Mouse (Mus musculus): ENCODE results near the gene Gzma.

The Gzma gene

GRCm38 (mm10) chr13:113100879-113101278, at the start of gene Gzma:
Gene Gzma, minus strand, starts transcription at chr13:113100981.
- DNase-seq (ENCODE audit: low spot score), result no peak

- no peak for DNase-seq (ENCODE audit: low spot score)
Measured at GRCm38 (mm10) chr13:113139597-113139996, 38.8 kb upstream of the Gzma start.

GRCm38 (mm10) chr13:113129974-113130373, 29.2 kb upstream of the Gzma start:
- no peak for DNase-seq (ENCODE audit: low spot score)

- DNase-seq (ENCODE audit: low spot score), result no peak
Measured at GRCm38 (mm10) chr13:113121326-113121725, 20.5 kb upstream of the Gzma start.

GRCm38 (mm10) chr13:113120324-113121237, 19.8 kb upstream of the Gzma start:
- DNase-seq (ENCODE audit: low spot score), result no peak

- no peak for DNase-seq (ENCODE audit: low spot score)
Measured at GRCm38 (mm10) chr13:113118977-113119376, 18.2 kb upstream of the Gzma start.

- no peak for DNase-seq (ENCODE audit: low spot score)
Measured at GRCm38 (mm10) chr13:113104759-113105158, 4.0 kb upstream of the Gzma start.

GRCm38 (mm10) chr13:113101804-113102203, 1.0 kb upstream of the Gzma start:
- DNase-seq (ENCODE audit: low spot score), result no peak

GRCm38 (mm10) chr13:113098406-113098805, 2.4 kb downstream of the Gzma start:
- no peak for DNase-seq (ENCODE audit: low spot score)

- DNase-seq (ENCODE audit: low spot score), result no peak
Measured at GRCm38 (mm10) chr13:113097011-113097410, 3.8 kb downstream of the Gzma start.

- DNase-seq (ENCODE audit: low spot score), result no peak
Measured at GRCm38 (mm10) chr13:113094618-113095017, 6.2 kb downstream of the Gzma start.

GRCm38 (mm10) chr13:113090489-113090888, 10.3 kb downstream of the Gzma start:
- no peak for DNase-seq (ENCODE audit: low spot score)

- no peak for DNase-seq (ENCODE audit: low spot score)
Measured at GRCm38 (mm10) chr13:113087226-113088017, 13.4 kb downstream of the Gzma start.

GRCm38 (mm10) chr13:113084732-113085131, 16.0 kb downstream of the Gzma start:
- DNase-seq (ENCODE audit: low spot score), result no peak

GRCm38 (mm10) chr13:113082101-113082500, 18.7 kb downstream of the Gzma start:
- DNase-seq (ENCODE audit: low spot score), result no peak

- DNase-seq (ENCODE audit: low spot score), result no peak
Measured at GRCm38 (mm10) chr13:113079021-113079420, 21.8 kb downstream of the Gzma start.

GRCm38 (mm10) chr13:113064542-113064941, 36.2 kb downstream of the Gzma start:
- DNase-seq (ENCODE audit: low spot score), result no peak

GRCm38 (mm10) chr13:113061746-113062145, 39.0 kb downstream of the Gzma start:
- no peak for DNase-seq (ENCODE audit: low spot score)

- DNase-seq (ENCODE audit: low spot score), result no peak
Measured at GRCm38 (mm10) chr13:113055826-113056225, 45.0 kb downstream of the Gzma start.

- no peak for DNase-seq (ENCODE audit: low spot score)
Measured at GRCm38 (mm10) chr13:113054230-113054629, 46.6 kb downstream of the Gzma start.

GRCm38 (mm10) chr13:113047647-113048046, 53.1 kb downstream of the Gzma start:
- DNase-seq (ENCODE audit: low spot score), result no peak

GRCm38 (mm10) chr13:113047018-113047417, 53.8 kb downstream of the Gzma start:
- no peak for DNase-seq (ENCODE audit: low spot score)
